Mouse (Mus musculus): ENCODE measurements around the gene Tnrc18.

GRCm38 (mm10) chr5:142780579-142780978, 36.9 kb downstream of the Tnrc18 start:
- TF ChIP-seq POLR2A (IDR thresholded peaks at IDR 0.05; ENCODE audit: control insufficient read depth, extremely low read depth, insufficient read depth, low read length, poor library complexity) (no peak), CTCF (IDR thresholded peaks at IDR 0.05; ENCODE audit: borderline replicate concordance, control insufficient read depth, extremely low read depth, insufficient read depth, low read length, poor library complexity) (no peak)
